12 mouse cellular contexts compared by ENCODE assay signal in the genomic region with DNA sequence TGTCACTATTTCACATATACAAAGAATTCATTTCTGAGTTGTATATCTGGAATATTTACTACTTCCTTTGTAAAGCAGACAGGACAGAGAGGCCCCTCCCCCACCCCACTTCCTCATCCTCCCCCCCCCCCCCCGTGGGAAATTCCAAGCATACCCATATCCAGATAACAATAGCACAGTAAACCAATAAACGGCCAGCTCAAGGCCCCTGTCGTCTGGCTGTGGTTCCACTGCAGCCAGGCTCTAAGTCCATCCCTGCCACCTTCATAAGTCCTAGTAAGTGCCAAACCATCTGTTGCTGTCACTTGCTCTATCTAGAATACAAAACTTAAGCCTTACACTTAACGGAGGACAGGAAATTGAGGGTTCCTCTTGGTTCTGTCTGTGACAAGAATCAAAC.
A peak's percentile ranks its signal among the peaks of the same experiment; 100 is the strongest.
DNase-seq lines count a peak whose midpoint lies in the region; TF ChIP-seq lines count a peak whose summit lies in the region.
"Had no signal": no experiment of that assay in that cellular context is flagged by ENCODE, and none has a peak within 500 bp of the region (broad histone marks: within the 10 kb centered on the region; RNA-seq: fewer than 3 reads in every experiment).

No protein-coding gene starts in this region.

- H3K4me1 ChIP-seq in brown adipose tissue, adult 24 weeks (ENCODE audit: control insufficient read depth, insufficient read depth, insufficient read length, low read length): peaks cover 18% of the 10 kb centered on the region

- no peak overlapping the region for H3K4me3 ChIP-seq in gastrocnemius, adult 2 months
- no peak overlapping the region for H3K4me3 ChIP-seq in brown adipose tissue, adult 24 weeks (ENCODE audit: insufficient read depth, low read depth, low read length)
- H3K4me3 ChIP-seq: limb, embryonic 12.5 days; neural tube, embryonic 12.5 days had no signal

- H3K27ac ChIP-seq in gastrocnemius, adult 2 months: 0 out of 2 replicates have a peak overlapping the region, but pooled peaks have one; percentile 1
- peak overlapping the region; percentile 27 for H3K27ac ChIP-seq in brown adipose tissue, adult 24 weeks (replicated peaks; ENCODE audit: low read depth, low read length)
- H3K27ac ChIP-seq: limb, embryonic 12.5 days; neural tube, embryonic 12.5 days had no signal

- intact Hi-C loops in gastrocnemius, adult 2 months (cut with DNase I): loop anchor here (5.0 kb wide), 1 partner anchor 47 kb away; no protein-coding TSS in a partner anchor
- intact Hi-C loops in heart, postnatal 36 days (cut with DNase I): no loop called here

- no peak for DNase-seq in gastrocnemius, adult 2 months
- no peak for DNase-seq in gastrocnemius, adult 18-20 months (ENCODE audit: low spot score)
- DNase-seq in heart, postnatal 36 days: peak; percentile 5 to 9
- DNase-seq in kidney, postnatal 4 days: peak; percentile 68 to 79
- DNase-seq in right cerebral cortex, postnatal 4 days: no peak
- DNase-seq in frontal cortex, postnatal 25 days (ENCODE audit: low spot score in 2 of 2): no peak
- no peak for DNase-seq in frontal cortex, postnatal 10 days (ENCODE audit: low spot score in 2 of 2)
- DNase-seq: cerebellum, postnatal 25 days; thymus, postnatal 14 days had no signal

- no peak for TF ChIP-seq CTCF in gastrocnemius, adult 2 months (IDR thresholded peaks at IDR 0.05)

Comparison
In these comparisons a context has a peak if more than half of its experiments do, and no peak if none do; other contexts are left out.
1. DNase-seq: peak in heart, postnatal 36 days (2 of 2) and kidney, postnatal 4 days (2 of 2); none in gastrocnemius, adult 2 months (single experiment), gastrocnemius, adult 18-20 months (single experiment), right cerebral cortex, postnatal 4 days (single experiment), frontal cortex, postnatal 25 days (0 of 2) and frontal cortex, postnatal 10 days (0 of 2).